Mouse (Mus musculus): Measurements from ENCODE around the gene Gnl1.
"Not testable (repeated sequence)": the region's sequence is repeated elsewhere in the genome, so short reads cannot be mapped to it uniquely, and the experiment has no call there.

The Gnl1 gene

GRCm38 (mm10) chr17:36027663-36028062, 48.0 kb downstream of the Gnl1 start:
- DNase-seq = no peak

- DNase-seq = no peak
Observed at GRCm38 (mm10) chr17:36028879-36029619, 49.4 kb downstream of the Gnl1 start.

- not testable (repeated sequence) for DNase-seq
Observed at GRCm38 (mm10) chr17:36030046-36030702, 50.5 kb downstream of the Gnl1 start.

- DNase-seq = not testable (repeated sequence)
Observed at GRCm38 (mm10) chr17:36030703-36031582, 51.3 kb downstream of the Gnl1 start.

- DNase-seq = peak; percentile 79
Observed at GRCm38 (mm10) chr17:36031583-36032331, 52.1 kb downstream of the Gnl1 start.

- DNase-seq = peak; percentile 88
Observed at GRCm38 (mm10) chr17:36032351-36032875, 52.8 kb downstream of the Gnl1 start, which contains the start of gene H2-T23. H2-T23 (minus strand) TSS chr17:36032855.

- not testable (repeated sequence) for DNase-seq
Observed at GRCm38 (mm10) chr17:36034524-36034923, 54.9 kb downstream of the Gnl1 start.

- DNase-seq = peak; percentile 89
Observed at GRCm38 (mm10) chr17:36035010-36035638, 55.5 kb downstream of the Gnl1 start.

- not testable (repeated sequence) for DNase-seq
Observed at GRCm38 (mm10) chr17:36036126-36036525, 56.5 kb downstream of the Gnl1 start.

Data from kidney, adult 9 months (tissue).